Mouse (Mus musculus): ENCODE results near the gene Ugdh.

Gene Ugdh

GRCm38 (mm10) chr5:65435806-65436561, at the start of gene Ugdh:
Ugdh (minus strand) TSS chr5:65435949.
- peak; percentile 99 for DNase-seq

GRCm38 (mm10) chr5:65482996-65483395, 47.2 kb upstream of the Ugdh start:
- no peak for DNase-seq

GRCm38 (mm10) chr5:65480511-65480910, 44.8 kb upstream of the Ugdh start:
- DNase-seq = no peak

- DNase-seq = no peak
Measured at GRCm38 (mm10) chr5:65479681-65480445, 44.1 kb upstream of the Ugdh start.

GRCm38 (mm10) chr5:65478224-65478623, 42.5 kb upstream of the Ugdh start:
- DNase-seq = peak; percentile 22

- peak; percentile 36 for DNase-seq
Measured at GRCm38 (mm10) chr5:65476739-65477138, 41.0 kb upstream of the Ugdh start.

GRCm38 (mm10) chr5:65475806-65476205, 40.1 kb upstream of the Ugdh start:
- no peak for DNase-seq

- no peak for DNase-seq
Measured at GRCm38 (mm10) chr5:65469766-65470165, 34.0 kb upstream of the Ugdh start.

- no peak for DNase-seq
Measured at GRCm38 (mm10) chr5:65466911-65467310, 31.2 kb upstream of the Ugdh start.

GRCm38 (mm10) chr5:65460361-65460760, 24.6 kb upstream of the Ugdh start:
- DNase-seq = no peak

GRCm38 (mm10) chr5:65459454-65459853, 23.7 kb upstream of the Ugdh start:
- DNase-seq = no peak

GRCm38 (mm10) chr5:65457846-65458245, 22.1 kb upstream of the Ugdh start:
- DNase-seq = no peak

- DNase-seq = no peak
Measured at GRCm38 (mm10) chr5:65457086-65457827, 21.5 kb upstream of the Ugdh start.

GRCm38 (mm10) chr5:65454771-65455170, 19.0 kb upstream of the Ugdh start:
- no peak for DNase-seq

GRCm38 (mm10) chr5:65448941-65449340, 13.2 kb upstream of the Ugdh start:
- no peak for DNase-seq

- DNase-seq = no peak
Measured at GRCm38 (mm10) chr5:65447826-65448225, 12.1 kb upstream of the Ugdh start.

- no peak for DNase-seq
Measured at GRCm38 (mm10) chr5:65446756-65447155, 11.0 kb upstream of the Ugdh start.

- DNase-seq = no peak
Measured at GRCm38 (mm10) chr5:65444981-65445380, 9.2 kb upstream of the Ugdh start.

- DNase-seq = no peak
Measured at GRCm38 (mm10) chr5:65438041-65438440, 2.3 kb upstream of the Ugdh start.

- DNase-seq = no peak
Measured at GRCm38 (mm10) chr5:65435363-65435805, 365 bp downstream of the Ugdh start.

- no peak for DNase-seq
Measured at GRCm38 (mm10) chr5:65434471-65435362, 1.0 kb downstream of the Ugdh start.

GRCm38 (mm10) chr5:65429441-65429840, 6.3 kb downstream of the Ugdh start:
- no peak for DNase-seq

All from liver (tissue).